17 mouse cellular contexts compared by ENCODE assay signal in genomic region chr5:62858282-62858681, GRCm38 (mm10). TPM values are rescaled to one million over a fixed set of nuclear protein-coding genes. Genes with fewer than 3 reads are reported as not detected.
A peak's percentile ranks its signal among the peaks of the same experiment; 100 is the strongest.
DNase-seq lines count a peak whose midpoint lies in the region; ATAC-seq and TF ChIP-seq lines count a peak whose summit lies in the region.
"Had no signal": no experiment of that assay in that cellular context is flagged by ENCODE, and none has a peak within 500 bp of the region (broad histone marks: within the 10 kb centered on the region; RNA-seq: fewer than 3 reads in every experiment).

No protein-coding gene starts in this region.

- H3K9me3 ChIP-seq in lung, postnatal 0 days (ENCODE audit: low read length): no peaks in the 10 kb centered on the region
- no peaks in the 10 kb centered on the region for H3K9me3 ChIP-seq in forebrain, embryonic 10.5 days
- H3K9me3 ChIP-seq in forebrain, embryonic 11.5 days (ENCODE audit: control insufficient read depth, low read length): no peaks in the 10 kb centered on the region
- H3K9me3 ChIP-seq: intestine, embryonic 15.5 days; limb, embryonic 13.5 days; neural tube, embryonic 15.5 days; stomach, embryonic 15.5 days had no signal

- no peak for TF ChIP-seq CTCF in lung, postnatal 0 days (IDR thresholded peaks at IDR 0.05)
- TF ChIP-seq CTCF in spleen, adult 2 months (IDR thresholded peaks at IDR 0.05; ENCODE audit: extremely low read depth, insufficient read depth, insufficient read length, insufficient replicate concordance): no peak

- WGBS in lung, postnatal 0 days: 47% methylated on average over 2 of the region's 2 CpGs
- WGBS in spleen, adult 2 months: 9% methylated on average over 2 of the region's 2 CpGs
- 88% methylated on average over 2 of the region's 2 CpGs for WGBS in forebrain, embryonic 10.5 days
- WGBS in forebrain, embryonic 11.5 days: 84% methylated on average over 2 of the region's 2 CpGs

- H3K36me3 ChIP-seq in lung, postnatal 0 days (ENCODE audit: insufficient read depth, low read length): no peaks in the 10 kb centered on the region
- H3K36me3 ChIP-seq in spleen, adult 2 months (ENCODE audit: control insufficient read depth, insufficient read depth, low read length): no peaks in the 10 kb centered on the region
- no peaks in the 10 kb centered on the region for H3K36me3 ChIP-seq in forebrain, embryonic 10.5 days (replicated peaks)
- H3K36me3 ChIP-seq in forebrain, embryonic 11.5 days (ENCODE audit: control insufficient read depth, insufficient read depth, low read length): no peaks in the 10 kb centered on the region
- H3K36me3 ChIP-seq: intestine, embryonic 15.5 days; limb, embryonic 13.5 days; neural tube, embryonic 15.5 days; stomach, embryonic 15.5 days had no signal

- H3K27ac ChIP-seq in lung, postnatal 0 days (ENCODE audit: low read length): no peak overlapping the region
- peak overlapping the region; percentile 90 for H3K27ac ChIP-seq in spleen, adult 2 months (ENCODE audit: insufficient read depth, low read length)
- H3K27ac ChIP-seq in forebrain, embryonic 10.5 days: no peak overlapping the region
- no peak overlapping the region for H3K27ac ChIP-seq in forebrain, embryonic 11.5 days (ENCODE audit: low read depth, low read length)
- H3K27ac ChIP-seq: intestine, embryonic 15.5 days; limb, embryonic 13.5 days; neural tube, embryonic 15.5 days; stomach, embryonic 15.5 days had no signal

- peak; percentile 19 for DNase-seq in lung, postnatal 36 days
- no peak for DNase-seq in lung, postnatal 0 days (ENCODE audit: low spot score)
- peak; percentile 25 to 79 for DNase-seq in spleen, adult 2 months (ENCODE audit: low read depth in 1 of 2, low spot score in 2 of 2)
- no peak for DNase-seq in layer of hippocampus, postnatal 36 days
- no peak for DNase-seq in forebrain, embryonic 10.5 days (ENCODE audit: extremely low spot score, low spot score)
- DNase-seq in forebrain, embryonic 11.5 days (ENCODE audit: low spot score): no peak
- DNase-seq: adrenal gland, adult 8-10 months; cerebellum, adult 11-12 months; heart, postnatal 14 days; kidney, postnatal 14 days had no signal

- TF ChIP-seq EP300 in lung, postnatal 0 days (IDR thresholded peaks at IDR 0.05): no peak

- H3K27me3 ChIP-seq in lung, postnatal 0 days (replicated peaks; ENCODE audit: insufficient read depth, low read length): no peaks in the 10 kb centered on the region
- H3K27me3 ChIP-seq in spleen, adult 2 months (ENCODE audit: control insufficient read depth, insufficient read depth, low read length): no peaks in the 10 kb centered on the region
- no peaks in the 10 kb centered on the region for H3K27me3 ChIP-seq in forebrain, embryonic 10.5 days (ENCODE audit: poor library complexity, severe bottlenecking)
- no peaks in the 10 kb centered on the region for H3K27me3 ChIP-seq in forebrain, embryonic 11.5 days (ENCODE audit: control insufficient read depth, insufficient read depth, low read length)
- H3K27me3 ChIP-seq: intestine, embryonic 15.5 days; limb, embryonic 13.5 days; neural tube, embryonic 15.5 days; stomach, embryonic 15.5 days had no signal

- H3K4me2 ChIP-seq in lung, postnatal 0 days (replicated peaks; ENCODE audit: low read depth, low read length): no peak overlapping the region
- no peak overlapping the region for H3K4me2 ChIP-seq in forebrain, embryonic 11.5 days (ENCODE audit: low read depth, low read length, severe bottlenecking)
- H3K4me2 ChIP-seq: intestine, embryonic 15.5 days; limb, embryonic 13.5 days; neural tube, embryonic 15.5 days; stomach, embryonic 15.5 days had no signal

- ATAC-seq in lung, postnatal 0 days: no peak
- ATAC-seq in granulocyte monocyte progenitor cell, adult 5-6 weeks (replicated peaks; ENCODE audit: poor library complexity, severe bottlenecking): peak; percentile 27
- ATAC-seq in forebrain, embryonic 11.5 days (replicated peaks; ENCODE audit: low FRiP score): no peak
- ATAC-seq: intestine, embryonic 15.5 days; midbrain, embryonic 16.5 days had no signal

- no peak for TF ChIP-seq POLR2A in spleen, adult 2 months (IDR thresholded peaks at IDR 0.05; ENCODE audit: low read depth, low read length)

- no peaks in the 10 kb centered on the region for H3K4me1 ChIP-seq in lung, postnatal 0 days (ENCODE audit: insufficient read depth, low read depth, low read length)
- peaks cover 18% of the 10 kb centered on the region for H3K4me1 ChIP-seq in spleen, adult 2 months (ENCODE audit: control insufficient read depth, insufficient read depth, insufficient read length)
- H3K4me1 ChIP-seq in forebrain, embryonic 10.5 days: no peaks in the 10 kb centered on the region
- no peaks in the 10 kb centered on the region for H3K4me1 ChIP-seq in forebrain, embryonic 11.5 days (replicated peaks; ENCODE audit: control insufficient read depth, insufficient read depth, low read length)
- H3K4me1 ChIP-seq: intestine, embryonic 15.5 days; limb, embryonic 13.5 days; neural tube, embryonic 15.5 days; stomach, embryonic 15.5 days had no signal

- H3K9ac ChIP-seq in lung, postnatal 0 days (replicated peaks; ENCODE audit: low read depth): no peak overlapping the region
- H3K9ac ChIP-seq in forebrain, embryonic 11.5 days (ENCODE audit: low read length): no peak overlapping the region
- H3K9ac ChIP-seq: intestine, embryonic 15.5 days; limb, embryonic 13.5 days; neural tube, embryonic 15.5 days; stomach, embryonic 15.5 days had no signal

- no peak overlapping the region for H3K4me3 ChIP-seq in lung, postnatal 0 days (ENCODE audit: low read depth, low read length)
- H3K4me3 ChIP-seq in spleen, adult 2 months (ENCODE audit: extremely low read depth, insufficient read depth, insufficient read length): no peak overlapping the region
- H3K4me3 ChIP-seq in forebrain, embryonic 10.5 days: no peak overlapping the region
- H3K4me3 ChIP-seq in forebrain, embryonic 11.5 days (ENCODE audit: low read depth, low read length): no peak overlapping the region
- H3K4me3 ChIP-seq: intestine, embryonic 15.5 days; limb, embryonic 13.5 days; neural tube, embryonic 15.5 days; stomach, embryonic 15.5 days had no signal

RNA-seq across cellular contexts. Expression of gene Dthd1, which starts 44.7 kb away (rescaled TPM):
- polyA plus RNA-seq in lung, postnatal 0 days (2015; fragmentation: Nextera tagmentation; extraction: Ambion mirVana): not detected in 2 replicates
- total RNA-seq in granulocyte monocyte progenitor cell, adult 5-6 weeks (2014; fragmentation: Nextera tagmentation): not detected in 2 replicates
- total RNA-seq in granulocyte monocyte progenitor cell, adult 5-6 weeks (2017): not detected in 2 replicates
- 0.05 and 0.06 TPM in 2 replicates for polyA plus RNA-seq in spleen, adult 2 months (2012; rRNA removed)
- total RNA-seq in layer of hippocampus, postnatal 36 days (2021): not detected
- not detected in 2 replicates for polyA plus RNA-seq in forebrain, embryonic 10.5 days (2016; fragmentation: Nextera tagmentation; extraction: Ambion mirVana)
- polyA plus RNA-seq in forebrain, embryonic 11.5 days (2014; fragmentation: Nextera tagmentation; extraction: Ambion mirVana): not detected in 2 replicates
- total RNA-seq: adrenal gland, adult 8-10 months had no signal
- polyA plus RNA-seq: intestine, embryonic 15.5 days; limb, embryonic 13.5 days; lung, embryonic 16.5 days; midbrain, embryonic 16.5 days; neural tube, embryonic 15.5 days; stomach, embryonic 15.5 days had no signal

Comparison
In these comparisons a context has a peak if more than half of its experiments do, and no peak if none do; other contexts are left out.
1. DNase-seq: peak in lung, postnatal 36 days (single experiment) and spleen, adult 2 months (2 of 2); none in lung, postnatal 0 days (single experiment), layer of hippocampus, postnatal 36 days (0 of 2), forebrain, embryonic 10.5 days (single experiment) and forebrain, embryonic 11.5 days (single experiment).